Mouse (Mus musculus) Muller cell, postnatal 12 days (primary cell): ENCODE data around the gene Emp3.

ENCODE experiments used
- DNase-seq: peaks from one replicate; pipeline ENCODE4 v3.0.0-alpha.2; 2015; ENCODE audit errors: inconsistent ontology term

Emp3 gene

GRCm38 (mm10) chr7:45870282-45871058 is 50.7 kb downstream of the Emp3 start:
- peak; percentile 21 for DNase-seq

- DNase-seq = no peak
These were observed 51.4 kb downstream of the Emp3 start for GRCm38 (mm10) chr7:45869787-45870186.

GRCm38 (mm10) chr7:45869107-45869670 is 52.0 kb downstream of the Emp3 start:
- no peak for DNase-seq
